Mouse (Mus musculus): ENCODE data around the gene Tspan9. TPM values are rescaled to one million over a fixed set of nuclear protein-coding genes. Genes with fewer than 3 reads are reported as not detected.

Tspan9 gene
- polyA plus RNA-seq, 1 experiment = 107 TPM

DNA sequence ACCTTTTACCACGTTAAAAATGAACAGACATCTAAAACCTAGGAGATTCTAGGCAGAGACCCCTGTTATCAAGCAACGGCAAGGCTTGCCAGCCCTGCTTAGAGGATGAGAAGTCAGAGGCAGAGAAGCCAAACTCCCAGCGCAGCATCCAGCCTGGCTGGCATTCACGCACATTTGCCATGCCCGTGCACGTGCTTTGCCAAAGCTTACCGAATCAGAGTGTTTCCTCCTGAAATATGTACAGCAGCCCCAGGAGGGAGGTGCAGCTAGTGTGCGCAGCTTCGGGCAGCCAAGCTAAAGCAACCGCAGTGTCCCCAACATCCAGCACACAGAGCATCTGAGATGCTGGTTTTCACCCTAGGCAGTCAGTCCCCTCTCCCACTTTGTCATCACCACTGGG is 48.3 kb downstream of the Tspan9 start:
- TF ChIP-seq POLR2A (IDR thresholded peaks at IDR 0.05; ENCODE audit: low read depth, low read length) (no peak), CTCF (conservative IDR thresholded peaks at IDR 0.05; ENCODE audit: insufficient read depth, insufficient read length, low read depth, low read length) (no peak)
- Histone ChIP-seq H3K27me3 (replicated peaks; ENCODE audit: control insufficient read depth, insufficient read depth, low read length) (no peaks in the 10 kb centered on the region), H3K36me3 (ENCODE audit: control insufficient read depth, insufficient read depth, low read length) (no peaks in the 10 kb centered on the region), H3K4me3 (ENCODE audit: insufficient read depth, low read depth, low read length) (no peak overlapping the region), H3K27ac (ENCODE audit: insufficient read depth, low read depth, low read length) (no peak overlapping the region), H3K4me1 (ENCODE audit: control insufficient read depth, insufficient read depth, low read length) (peaks cover 34% of the 10 kb centered on the region)
- no peak for DNase-seq
- WGBS = 94% methylated on average over 10 of the region's 10 CpGs

GRCm38 (mm10) chr6:128093856-128094628 is 49.4 kb downstream of the Tspan9 start:
- no peak for DNase-seq
- H3K4me3 ChIP-seq (ENCODE audit: insufficient read depth, low read depth, low read length) = no peak overlapping the region
- no peaks in the 10 kb centered on the region for H3K36me3 ChIP-seq (ENCODE audit: control insufficient read depth, insufficient read depth, low read length)
- 62% methylated on average over 15 of the region's 15 CpGs for WGBS
- peaks cover 31% of the 10 kb centered on the region for H3K4me1 ChIP-seq (ENCODE audit: control insufficient read depth, insufficient read depth, low read length)
- H3K27ac ChIP-seq (ENCODE audit: insufficient read depth, low read depth, low read length) = no peak overlapping the region; the same call in 1 of the 2 replicates
- TF ChIP-seq CTCF (conservative IDR thresholded peaks at IDR 0.05; ENCODE audit: insufficient read depth, insufficient read length, low read depth, low read length) (no peak), POLR2A (IDR thresholded peaks at IDR 0.05; ENCODE audit: low read depth, low read length) (no peak)
- H3K27me3 ChIP-seq (replicated peaks; ENCODE audit: control insufficient read depth, insufficient read depth, low read length) = no peaks in the 10 kb centered on the region

GRCm38 (mm10) chr6:128092621-128093020 is 50.8 kb downstream of the Tspan9 start:
- Histone ChIP-seq H3K27ac (ENCODE audit: insufficient read depth, low read depth, low read length) (peak overlapping the region; percentile 54), H3K4me3 (ENCODE audit: insufficient read depth, low read depth, low read length) (no peak overlapping the region), H3K4me1 (ENCODE audit: control insufficient read depth, insufficient read depth, low read length) (peaks cover 26% of the 10 kb centered on the region), H3K27me3 (replicated peaks; ENCODE audit: control insufficient read depth, insufficient read depth, low read length) (no peaks in the 10 kb centered on the region), H3K36me3 (ENCODE audit: control insufficient read depth, insufficient read depth, low read length) (no peaks in the 10 kb centered on the region)
- peak; percentile 85 for DNase-seq
- TF ChIP-seq POLR2A (IDR thresholded peaks at IDR 0.05; ENCODE audit: low read depth, low read length) (no peak), CTCF (conservative IDR thresholded peaks at IDR 0.05; ENCODE audit: insufficient read depth, insufficient read length, low read depth, low read length) (no peak)
- WGBS = 45% methylated on average over 5 of the region's 5 CpGs

GRCm38 (mm10) chr6:128091833-128092166 is 51.6 kb downstream of the Tspan9 start:
- WGBS = 47% methylated on average over 4 of the region's 4 CpGs
- H3K4me1 ChIP-seq (ENCODE audit: control insufficient read depth, insufficient read depth, low read length) = peaks cover 26% of the 10 kb centered on the region

DNA sequence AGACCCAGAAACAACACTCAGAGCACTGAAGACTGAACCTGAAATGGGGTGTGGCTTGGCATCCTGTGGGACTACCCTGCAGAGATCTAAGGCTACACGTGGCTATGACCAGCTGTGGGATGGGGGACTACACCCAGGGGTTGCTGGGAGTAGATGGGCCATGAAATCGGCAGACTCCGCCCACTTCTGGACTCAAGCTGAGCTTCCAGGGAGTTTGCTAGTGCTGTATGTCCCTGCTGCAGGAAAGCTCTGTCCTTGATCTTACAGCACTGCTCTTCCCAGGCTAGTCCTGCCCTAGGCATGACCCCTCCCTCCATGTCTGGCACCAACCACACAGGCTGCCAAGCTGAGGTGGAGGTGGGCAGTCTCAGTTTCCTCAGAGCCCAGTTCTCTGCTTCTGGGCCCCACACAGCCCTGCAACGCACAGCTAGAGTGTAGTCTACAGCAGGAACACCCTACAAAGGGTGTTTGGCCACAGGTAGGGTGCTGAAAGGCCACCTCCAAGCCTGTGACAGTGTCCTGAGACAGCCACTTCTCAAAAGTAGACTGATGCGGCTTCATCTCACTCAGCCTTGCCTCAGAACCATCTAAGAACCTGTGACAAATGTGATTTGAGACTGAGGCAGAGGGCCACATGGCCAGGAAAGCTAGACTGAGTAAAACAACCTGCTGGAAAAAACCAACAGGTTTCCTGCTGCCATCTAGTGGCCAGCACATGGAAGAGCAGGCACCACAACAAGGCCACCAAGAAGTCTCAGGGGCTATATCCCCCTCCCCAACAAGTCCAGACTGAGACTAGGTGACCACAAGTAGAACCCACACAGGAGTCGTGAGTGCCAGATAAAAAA is 52.2 kb downstream of the Tspan9 start:
- WGBS = 23% methylated on average over 6 of the region's 6 CpGs
- Histone ChIP-seq H3K4me3 (ENCODE audit: insufficient read depth, low read depth, low read length) (no peak overlapping the region), H3K27me3 (replicated peaks; ENCODE audit: control insufficient read depth, insufficient read depth, low read length) (no peaks in the 10 kb centered on the region), H3K27ac (ENCODE audit: insufficient read depth, low read depth, low read length) (peak overlapping the region; percentile 54), H3K4me1 (ENCODE audit: control insufficient read depth, insufficient read depth, low read length) (peaks cover 24% of the 10 kb centered on the region), H3K36me3 (ENCODE audit: control insufficient read depth, insufficient read depth, low read length) (no peaks in the 10 kb centered on the region)
- peak; percentile 58 for DNase-seq
- TF ChIP-seq CTCF (conservative IDR thresholded peaks at IDR 0.05; ENCODE audit: insufficient read depth, insufficient read length, low read depth, low read length) = peak; percentile 85
- no peak for TF ChIP-seq POLR2A (IDR thresholded peaks at IDR 0.05; ENCODE audit: low read depth, low read length)

More at GRCm38 (mm10) chr6:128091833-128092166, 51.6 kb downstream of the Tspan9 start:
- no peaks in the 10 kb centered on the region for H3K27me3 ChIP-seq (replicated peaks; ENCODE audit: control insufficient read depth, insufficient read depth, low read length)
- no peaks in the 10 kb centered on the region for H3K36me3 ChIP-seq (ENCODE audit: control insufficient read depth, insufficient read depth, low read length)
- DNase-seq = no peak
- peak overlapping the region; percentile 54 for H3K27ac ChIP-seq (ENCODE audit: insufficient read depth, low read depth, low read length)
- no peak for TF ChIP-seq POLR2A (IDR thresholded peaks at IDR 0.05; ENCODE audit: low read depth, low read length)
- TF ChIP-seq CTCF (conservative IDR thresholded peaks at IDR 0.05; ENCODE audit: insufficient read depth, insufficient read length, low read depth, low read length) = no peak
- no peak overlapping the region for H3K4me3 ChIP-seq (ENCODE audit: insufficient read depth, low read depth, low read length)

GRCm38 (mm10) chr6:128089770-128090702 is 53.4 kb downstream of the Tspan9 start:
- no peak for TF ChIP-seq POLR2A (IDR thresholded peaks at IDR 0.05; ENCODE audit: low read depth, low read length)
- no peak for TF ChIP-seq CTCF (conservative IDR thresholded peaks at IDR 0.05; ENCODE audit: insufficient read depth, insufficient read length, low read depth, low read length)
- Histone ChIP-seq H3K27ac (ENCODE audit: insufficient read depth, low read depth, low read length) (no peak overlapping the region), H3K27me3 (replicated peaks; ENCODE audit: control insufficient read depth, insufficient read depth, low read length) (no peaks in the 10 kb centered on the region), H3K36me3 (ENCODE audit: control insufficient read depth, insufficient read depth, low read length) (no peaks in the 10 kb centered on the region), H3K4me1 (ENCODE audit: control insufficient read depth, insufficient read depth, low read length) (peaks cover 22% of the 10 kb centered on the region), H3K4me3 (ENCODE audit: insufficient read depth, low read depth, low read length) (no peak overlapping the region)
- peak; percentile 78 for DNase-seq
- 63% methylated on average over 13 of the region's 13 CpGs for WGBS

All from kidney, adult 2 months (tissue).